Mouse (Mus musculus) thymus, adult 2 months (tissue): Measurements from ENCODE around the gene Psmd9.

Experiments
- CTCF ChIP-seq: fragments of 200-500 bp; IDR thresholded peaks from 2 replicates; pipeline ENCODE4 v1.5.1; 2012; ENCODE audit warnings: mild to moderate bottlenecking, control low read depth, low read length, moderate library complexity, borderline replicate concordance; ENCODE audit not compliant: control insufficient read depth, poor library complexity, insufficient read depth; ENCODE audit errors: extremely low read depth
- POLR2A ChIP-seq: fragments of 200-500 bp; IDR thresholded peaks from 2 replicates; pipeline ENCODE4 v1.6.1; 2012; ENCODE audit warnings: mild to moderate bottlenecking, low read length, control low read depth, moderate library complexity; ENCODE audit not compliant: control insufficient read depth, poor library complexity, insufficient read depth; ENCODE audit errors: extremely low read depth

DNA sequence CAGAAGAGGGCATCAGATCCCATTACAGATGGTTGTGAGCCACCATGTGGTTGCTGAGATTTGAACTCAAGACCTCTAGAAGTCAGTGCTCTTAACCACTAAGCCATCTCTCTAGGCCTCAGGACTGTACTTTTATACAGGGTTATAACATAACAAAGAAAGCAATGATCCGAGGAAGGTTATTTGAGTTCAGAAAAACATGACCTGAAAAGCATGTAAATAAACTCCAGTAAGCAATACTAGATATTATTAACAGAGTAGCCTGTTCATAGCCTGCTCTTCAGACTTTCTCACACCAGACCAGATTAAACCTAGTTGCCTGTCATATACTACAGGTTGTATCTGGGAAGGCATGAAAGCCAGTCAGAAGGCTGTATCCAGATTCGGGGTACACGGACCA is 18.1 kb downstream of the Psmd9 start:
- no peak for TF ChIP-seq CTCF
- no peak for TF ChIP-seq POLR2A
